In the genomic region with DNA sequence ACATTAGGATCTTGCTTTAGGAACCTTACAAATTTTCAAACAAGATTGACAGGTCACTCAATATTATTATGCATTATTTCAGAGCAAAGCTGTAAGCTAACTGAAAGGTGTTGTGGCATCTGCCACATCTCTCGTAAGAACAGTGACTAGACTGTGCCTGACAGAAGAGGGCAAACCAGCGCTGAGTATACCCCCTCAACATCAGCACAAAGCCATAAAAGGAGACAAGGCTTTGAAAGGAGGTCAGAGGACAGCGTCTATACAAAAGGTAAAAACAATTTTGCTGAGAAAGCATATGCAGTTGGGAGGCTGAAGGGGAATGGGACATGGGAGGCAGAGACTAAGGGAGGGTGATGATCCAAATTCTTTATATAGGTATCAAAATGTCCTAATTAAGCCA, we compare ENCODE assay signal across 8 mouse cellular contexts. TPM values are rescaled to one million over a fixed set of nuclear protein-coding genes. Genes with fewer than 3 reads are reported as not detected.
DNase-seq lines count a peak whose midpoint lies in the region; ATAC-seq and TF ChIP-seq lines count a peak whose summit lies in the region.

No protein-coding gene starts in this region.

- no peak overlapping the region for H3K9ac ChIP-seq in lung, embryonic 15.5 days
- no peak overlapping the region for H3K9ac ChIP-seq in forebrain, embryonic 15.5 days (replicated peaks)
- H3K9ac ChIP-seq in limb, embryonic 11.5 days (ENCODE audit: low read length) = peak overlapping the region; percentile 27; the same call in 1 of the 2 replicates
- peak overlapping the region; percentile 83 for H3K9ac ChIP-seq in neural tube, embryonic 15.5 days (replicated peaks)

- TF ChIP-seq POLR2A in lung, adult 2 months (IDR thresholded peaks at IDR 0.05; ENCODE audit: borderline replicate concordance, extremely low read depth, low read depth, low read length) = no peak

- H3K4me3 ChIP-seq in lung, embryonic 15.5 days = peak overlapping the region; percentile 70
- no peak overlapping the region for H3K4me3 ChIP-seq in lung, adult 2 months (replicated peaks; ENCODE audit: extremely low read depth, low read depth, low read length)
- H3K4me3 ChIP-seq in forebrain, embryonic 15.5 days = peak overlapping the region; percentile 69
- peak overlapping the region; percentile 86; the same call in 1 of the 2 replicates for H3K4me3 ChIP-seq in limb, embryonic 11.5 days (ENCODE audit: low read depth, low read length)
- peak overlapping the region; percentile 77 for H3K4me3 ChIP-seq in neural tube, embryonic 15.5 days (replicated peaks)

- 57% methylated on average over 3 of the region's 3 CpGs for WGBS in lung, embryonic 15.5 days
- WGBS in lung, adult 2 months = 70% methylated on average over 3 of the region's 3 CpGs
- 34% methylated on average over 3 of the region's 3 CpGs for WGBS in forebrain, embryonic 15.5 days
- 54% methylated on average over 3 of the region's 3 CpGs for WGBS in limb, embryonic 11.5 days
- WGBS in neural tube, embryonic 15.5 days = 29% methylated on average over 3 of the region's 3 CpGs

- H3K4me2 ChIP-seq in lung, embryonic 15.5 days = peak overlapping the region; percentile 75
- peak overlapping the region; percentile 68 for H3K4me2 ChIP-seq in forebrain, embryonic 15.5 days (replicated peaks)
- H3K4me2 ChIP-seq in limb, embryonic 11.5 days (ENCODE audit: low read depth, severe bottlenecking) = peak overlapping the region; percentile 53
- peak overlapping the region; percentile 81 for H3K4me2 ChIP-seq in neural tube, embryonic 15.5 days

- H3K4me1 ChIP-seq in lung, embryonic 15.5 days = peaks cover 18% of the 10 kb centered on the region
- H3K4me1 ChIP-seq in lung, adult 2 months (ENCODE audit: control insufficient read depth, insufficient read depth, low read length) = peaks cover 6% of the 10 kb centered on the region
- H3K4me1 ChIP-seq in forebrain, embryonic 15.5 days = peaks cover 25% of the 10 kb centered on the region
- H3K4me1 ChIP-seq in limb, embryonic 11.5 days (ENCODE audit: control insufficient read depth, insufficient read depth, low read length) = peaks cover 9% of the 10 kb centered on the region; the same call in 1 of the 2 replicates
- peaks cover 24% of the 10 kb centered on the region for H3K4me1 ChIP-seq in neural tube, embryonic 15.5 days

- no peak for DNase-seq in lung, adult 2 months
- DNase-seq in limb, embryonic 11.5 days (ENCODE audit: low spot score) = no peak
- DNase-seq in right cerebral cortex, adult 18-20 months = no peak
- no peak for DNase-seq in lung, adult 18-20 months

- H3K36me3 ChIP-seq in lung, embryonic 15.5 days = no peaks in the 10 kb centered on the region; the same call in 1 of the 2 replicates
- H3K36me3 ChIP-seq in forebrain, embryonic 15.5 days = peaks cover 3% of the 10 kb centered on the region; the same call in 1 of the 2 replicates
- no peaks in the 10 kb centered on the region for H3K36me3 ChIP-seq in limb, embryonic 11.5 days (ENCODE audit: control insufficient read depth, insufficient read depth, low read length)
- H3K36me3 ChIP-seq in neural tube, embryonic 15.5 days = peaks cover 2% of the 10 kb centered on the region

- no peak for ATAC-seq in lung, embryonic 15.5 days (ENCODE audit: borderline replicate concordance, extremely low read depth, low FRiP score, low TSS enrichment)
- ATAC-seq in forebrain, embryonic 15.5 days (replicated peaks) = peak; percentile 15
- no peak for ATAC-seq in limb, embryonic 11.5 days (ENCODE audit: insufficient number of reproducible peaks, low FRiP score, low TSS enrichment, low read depth)
- peak; percentile 46; the same call in 1 of the 2 replicates for ATAC-seq in neural tube, embryonic 15.5 days (ENCODE audit: low FRiP score)
- ATAC-seq in megakaryocyte progenitor cell, adult 5-6 weeks (replicated peaks; ENCODE audit: poor library complexity) = no peak

- no peaks in the 10 kb centered on the region for H3K9me3 ChIP-seq in lung, embryonic 15.5 days
- H3K9me3 ChIP-seq in forebrain, embryonic 15.5 days = no peaks in the 10 kb centered on the region
- no peaks in the 10 kb centered on the region for H3K9me3 ChIP-seq in limb, embryonic 11.5 days (ENCODE audit: control insufficient read depth, low read length)
- no peaks in the 10 kb centered on the region for H3K9me3 ChIP-seq in neural tube, embryonic 15.5 days (replicated peaks)

- no peak for TF ChIP-seq CTCF in lung, adult 2 months (IDR thresholded peaks at IDR 0.05; ENCODE audit: insufficient read depth, low read length)

- H3K27ac ChIP-seq in lung, embryonic 15.5 days = 0 out of 2 replicates have a peak overlapping the region, but pooled peaks have one; percentile 35
- H3K27ac ChIP-seq in forebrain, embryonic 15.5 days (replicated peaks) = peak overlapping the region; percentile 87; the same call in 1 of the 2 replicates
- H3K27ac ChIP-seq in limb, embryonic 11.5 days (replicated peaks; ENCODE audit: low read depth, low read length) = no peak overlapping the region
- H3K27ac ChIP-seq in neural tube, embryonic 15.5 days (replicated peaks) = peak overlapping the region; percentile 89

- H3K27me3 ChIP-seq in lung, embryonic 15.5 days = no peaks in the 10 kb centered on the region
- H3K27me3 ChIP-seq in forebrain, embryonic 15.5 days = no peaks in the 10 kb centered on the region
- H3K27me3 ChIP-seq in limb, embryonic 11.5 days (ENCODE audit: control insufficient read depth, insufficient read depth, low read length) = no peaks in the 10 kb centered on the region
- H3K27me3 ChIP-seq in neural tube, embryonic 15.5 days (replicated peaks) = no peaks in the 10 kb centered on the region

RNA-seq across cellular contexts. Expression of a gene that starts 0.5 kb away (rescaled TPM):
- polyA plus RNA-seq in lung, embryonic 15.5 days (2015; fragmentation: Nextera tagmentation; extraction: Ambion mirVana) = 88.6 and 97.0 TPM in 2 replicates
- polyA plus RNA-seq in lung, adult 2 months (2012; rRNA removed) = 21.9 and 27.8 TPM in 2 replicates
- polyA plus RNA-seq in forebrain, embryonic 15.5 days (2015; fragmentation: Nextera tagmentation; extraction: Ambion mirVana) = 133 and 139 TPM in 2 replicates
- 114 and 121 TPM in 2 replicates for polyA plus RNA-seq in limb, embryonic 11.5 days (2014; fragmentation: Nextera tagmentation; extraction: Ambion mirVana)
- 104 and 109 TPM in 2 replicates for polyA plus RNA-seq in neural tube, embryonic 15.5 days (2015; fragmentation: Nextera tagmentation; extraction: Ambion mirVana)
- total RNA-seq in megakaryocyte progenitor cell, adult 5-6 weeks (2015) = 56.3 and 57.2 TPM in 2 replicates
- total RNA-seq in megakaryocyte progenitor cell, adult 5-6 weeks (2017) = 62.7 and 75.8 TPM in 2 replicates

RNA-seq across cellular contexts. Expression of a gene that starts 24.6 kb away (rescaled TPM):
- polyA plus RNA-seq in lung, embryonic 15.5 days (2015; fragmentation: Nextera tagmentation; extraction: Ambion mirVana) = 18.6 and 19.3 TPM in 2 replicates
- polyA plus RNA-seq in lung, adult 2 months (2012; rRNA removed) = 5.0 and 7.5 TPM in 2 replicates
- polyA plus RNA-seq in forebrain, embryonic 15.5 days (2015; fragmentation: Nextera tagmentation; extraction: Ambion mirVana) = 23.6 and 26.0 TPM in 2 replicates
- 20.1 and 21.1 TPM in 2 replicates for polyA plus RNA-seq in limb, embryonic 11.5 days (2014; fragmentation: Nextera tagmentation; extraction: Ambion mirVana)
- 22.5 and 23.0 TPM in 2 replicates for polyA plus RNA-seq in neural tube, embryonic 15.5 days (2015; fragmentation: Nextera tagmentation; extraction: Ambion mirVana)
- total RNA-seq in megakaryocyte progenitor cell, adult 5-6 weeks (2015) = 26.6 and 27.2 TPM in 2 replicates
- 16.4 and 19.5 TPM in 2 replicates for total RNA-seq in megakaryocyte progenitor cell, adult 5-6 weeks (2017)

RNA-seq across cellular contexts. Expression of a gene that starts 37.4 kb away (rescaled TPM):
- not detected in 2 replicates for polyA plus RNA-seq in lung, embryonic 15.5 days (2015; fragmentation: Nextera tagmentation; extraction: Ambion mirVana)
- polyA plus RNA-seq in lung, adult 2 months (2012; rRNA removed) = not detected in 2 replicates
- not detected in 2 replicates for polyA plus RNA-seq in forebrain, embryonic 15.5 days (2015; fragmentation: Nextera tagmentation; extraction: Ambion mirVana)
- not detected in 2 replicates for polyA plus RNA-seq in limb, embryonic 11.5 days (2014; fragmentation: Nextera tagmentation; extraction: Ambion mirVana)
- 0.27 TPM in 1 of 2 replicates, not detected in the other for polyA plus RNA-seq in neural tube, embryonic 15.5 days (2015; fragmentation: Nextera tagmentation; extraction: Ambion mirVana)
- total RNA-seq in megakaryocyte progenitor cell, adult 5-6 weeks (2015) = not detected in 2 replicates
- not detected in 2 replicates for total RNA-seq in megakaryocyte progenitor cell, adult 5-6 weeks (2017)

RNA-seq across cellular contexts. Expression of a gene that starts 59.8 kb away (rescaled TPM):
- not detected in 2 replicates for polyA plus RNA-seq in lung, embryonic 15.5 days (2015; fragmentation: Nextera tagmentation; extraction: Ambion mirVana)
- polyA plus RNA-seq in lung, adult 2 months (2012; rRNA removed) = 0.17 and 0.59 TPM in 2 replicates
- polyA plus RNA-seq in forebrain, embryonic 15.5 days (2015; fragmentation: Nextera tagmentation; extraction: Ambion mirVana) = 0.23 and 0.26 TPM in 2 replicates
- polyA plus RNA-seq in limb, embryonic 11.5 days (2014; fragmentation: Nextera tagmentation; extraction: Ambion mirVana) = not detected in 2 replicates
- 0.87 and 1.2 TPM in 2 replicates for polyA plus RNA-seq in neural tube, embryonic 15.5 days (2015; fragmentation: Nextera tagmentation; extraction: Ambion mirVana)
- not detected in 2 replicates for total RNA-seq in megakaryocyte progenitor cell, adult 5-6 weeks (2015)
- total RNA-seq in megakaryocyte progenitor cell, adult 5-6 weeks (2017) = not detected in 2 replicates

Comparison
In these comparisons a context has a peak if more than half of its experiments do, and no peak if none do; other contexts are left out.
1. ATAC-seq: peak in forebrain, embryonic 15.5 days (single experiment) and neural tube, embryonic 15.5 days (single experiment); none in lung, embryonic 15.5 days (single experiment), limb, embryonic 11.5 days (single experiment) and megakaryocyte progenitor cell, adult 5-6 weeks (single experiment).
2. H3K9ac ChIP-seq: peak in limb, embryonic 11.5 days (single experiment) and neural tube, embryonic 15.5 days (single experiment); none in lung, embryonic 15.5 days (single experiment) and forebrain, embryonic 15.5 days (single experiment).
3. Peak in every context shown above with its lines, with median percentiles within 50 percentile points of each other: H3K4me2 ChIP-seq.